Mouse (Mus musculus): ENCODE results near the gene Klhl31.
A peak's percentile ranks its signal among the peaks of the same experiment; 100 is the strongest.

The Klhl31 gene

DNA sequence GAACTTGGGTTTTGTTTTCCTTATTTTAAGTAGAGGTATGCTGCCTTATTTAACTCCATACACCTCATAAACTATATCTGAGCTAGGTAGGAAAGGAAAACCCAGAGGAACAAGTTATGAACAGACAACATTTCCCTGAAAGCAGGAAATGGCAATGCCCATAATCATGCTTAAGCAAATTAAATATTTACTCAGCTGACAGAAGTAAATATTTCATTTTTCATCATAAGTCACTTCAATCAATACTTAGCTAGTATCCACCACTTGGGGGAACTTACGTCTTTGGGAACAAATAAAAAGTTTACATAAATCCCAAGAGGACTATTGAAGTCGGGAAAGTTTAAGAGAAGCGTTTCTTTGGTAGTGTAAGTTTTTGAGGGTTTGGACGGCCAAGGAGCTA is 67.2 kb downstream of the Klhl31 start:
- no peak for DNase-seq (ENCODE audit: low spot score in 2 of 2)

DNA sequence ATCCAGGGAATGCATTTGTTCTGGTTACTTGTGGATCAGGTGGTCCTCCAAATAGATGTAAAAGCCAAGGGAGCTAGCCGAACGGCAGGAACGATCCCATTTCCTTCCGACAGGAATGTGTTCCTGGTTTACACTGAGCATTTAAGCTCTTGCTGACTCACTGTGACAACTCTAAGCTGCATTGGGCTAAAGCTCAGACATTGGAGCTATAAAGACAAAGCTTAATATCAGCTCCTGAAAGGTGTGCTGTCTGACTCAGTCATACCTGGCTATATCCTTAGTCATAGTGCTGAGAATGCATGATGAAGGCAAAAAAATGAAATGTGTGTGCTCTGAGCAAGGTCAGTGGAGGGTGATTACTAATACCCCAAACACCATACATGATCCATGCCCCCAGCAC is 67.8 kb downstream of the Klhl31 start:
- peak in 1 of 2 experiments; percentile 14 for DNase-seq (ENCODE audit: low spot score in 2 of 2)

DNA sequence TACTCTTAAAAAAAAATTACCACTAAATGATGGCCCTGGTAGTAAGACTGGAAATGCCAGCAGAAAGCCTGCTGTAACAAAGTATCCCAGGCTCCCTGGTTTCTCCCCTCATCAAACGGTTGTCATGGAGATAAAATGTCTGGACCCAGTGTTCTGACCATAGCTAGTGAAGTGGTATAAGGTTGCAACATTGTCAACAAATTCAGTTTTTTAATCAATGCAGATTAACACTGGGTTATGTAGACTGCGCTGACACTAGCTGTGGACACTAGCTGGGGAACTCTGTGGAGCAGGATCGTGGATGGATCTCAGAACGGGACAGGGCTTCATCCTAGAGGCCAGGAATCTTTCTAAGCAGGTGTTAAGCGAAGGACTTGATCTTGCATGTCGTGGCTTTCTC is 70.2 kb downstream of the Klhl31 start:
- DNase-seq (ENCODE audit: low spot score in 2 of 2), result no peak

DNA sequence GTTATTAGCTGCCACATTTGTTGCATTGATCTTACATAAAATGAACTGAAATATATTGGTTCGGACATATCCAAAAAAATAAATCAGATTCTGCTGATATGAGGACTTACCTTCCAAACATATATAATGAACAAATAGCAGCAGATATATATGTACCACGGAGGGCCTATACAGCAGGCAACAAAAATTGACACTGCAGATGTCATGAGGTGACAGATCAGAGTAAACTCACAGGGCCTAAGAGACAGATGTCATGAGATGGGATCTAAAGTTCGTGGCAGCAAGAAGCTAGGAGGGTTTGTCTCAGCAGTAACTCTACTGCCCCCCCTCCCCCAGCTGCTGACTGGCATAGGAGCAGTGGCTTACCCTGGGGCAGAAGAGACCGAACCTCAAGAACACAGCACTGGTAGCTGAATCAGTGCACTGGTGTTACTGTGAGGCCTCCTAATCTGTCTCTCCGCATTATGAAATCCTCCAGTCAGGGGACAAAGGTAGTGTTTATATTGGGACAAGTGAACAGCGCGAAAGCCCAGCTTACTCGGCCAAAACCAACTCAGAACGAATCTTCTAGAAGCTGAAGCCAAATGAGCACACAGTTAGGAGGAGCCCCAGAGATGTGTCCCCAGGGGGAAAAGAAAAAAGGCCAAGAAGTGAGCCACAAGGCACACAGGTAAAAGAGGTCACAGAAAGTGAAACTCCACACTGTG is 71.3 kb downstream of the Klhl31 start:
- no peak for DNase-seq (ENCODE audit: low spot score in 2 of 2)

DNA sequence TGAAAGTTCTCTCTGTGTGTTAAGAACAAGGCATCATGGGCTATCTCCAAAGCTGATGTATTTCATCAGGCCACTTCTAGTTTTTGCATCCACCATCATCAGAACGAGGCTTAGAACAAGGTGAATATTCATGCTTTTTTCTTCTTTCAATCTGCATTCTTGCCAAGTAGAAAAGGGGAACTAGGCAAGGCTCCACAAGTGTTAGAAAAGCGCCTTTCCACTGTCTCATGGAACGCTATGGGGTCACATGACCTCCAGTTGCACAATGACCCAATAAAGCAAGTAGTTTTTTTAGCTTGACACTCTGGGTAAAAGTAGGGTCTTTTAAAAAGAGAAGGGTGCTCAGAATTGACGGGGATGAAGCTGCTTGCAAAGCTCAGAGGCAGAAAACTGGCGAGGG is 72.7 kb downstream of the Klhl31 start:
- no peak for DNase-seq (ENCODE audit: low spot score in 2 of 2)
